Mouse (Mus musculus) embryonic facial prominence, embryonic 15.5 days (tissue): ENCODE data around the gene Cox6a2. TPM values are rescaled to one million over a fixed set of nuclear protein-coding genes. Genes with fewer than 3 reads are reported as not detected.

Source experiments
- ATAC-seq: fragments of 200-750 bp; cut with Nextera tagmentation; 2 replicates; pipeline ENCODE4 v1.8.0; 2017; ENCODE audit warnings: low read depth, moderate TSS enrichment; ENCODE audit not compliant: insufficient number of reproducible peaks, low FRiP score, low TSS enrichment
- H3K27ac ChIP-seq: fragments of 300-500 bp; sonication (generic); replicated peaks from 2 replicates; pipeline ENCODE4 v1.5.1; 2015; ENCODE audit warnings: mild to moderate bottlenecking, inconsistent platforms
- H3K27me3 ChIP-seq: fragments of 300-500 bp; sonication (generic); 2 replicates; pipeline ENCODE4 v1.6.1; 2015; ENCODE audit warnings: inconsistent platforms
- H3K36me3 ChIP-seq: fragments of 300-500 bp; sonication (generic); 2 replicates; pipeline ENCODE4 v1.6.1; 2015; ENCODE audit warnings: mild to moderate bottlenecking, inconsistent platforms
- H3K4me1 ChIP-seq: fragments of 300-500 bp; sonication (generic); 2 replicates; pipeline ENCODE4 v1.6.1; 2015; ENCODE audit warnings: inconsistent platforms
- H3K4me2 ChIP-seq: fragments of 300-500 bp; sonication (generic); replicated peaks from 2 replicates; pipeline ENCODE4 v1.6.1; 2015; ENCODE audit warnings: mild to moderate bottlenecking, inconsistent platforms
- H3K4me3 ChIP-seq: fragments of 300-500 bp; sonication (generic); replicated peaks from 2 replicates; pipeline ENCODE4 v1.5.1; 2015; ENCODE audit warnings: mild to moderate bottlenecking, inconsistent platforms
- H3K9ac ChIP-seq: fragments of 300-500 bp; sonication (generic); 2 replicates; pipeline ENCODE4 v1.6.1; 2015; ENCODE audit warnings: inconsistent platforms
- H3K9me3 ChIP-seq: fragments of 300-500 bp; sonication (generic); replicated peaks from 2 replicates; pipeline ENCODE4 v1.6.1; 2016; ENCODE audit warnings: inconsistent platforms
- WGBS: fragments of 180-500 bp; shearing (Covaris S2); methylation state at CpG from one replicate; pipeline ENCODE4 v1.1.7; 2015; 5-methylcytosine and 5-hydroxymethylcytosine counted together
- polyA plus RNA-seq: library from polyadenylated mRNA; unstranded; fragments of >200 nt; fragmentation: Nextera tagmentation; extraction: Ambion mirVana; gene quantifications from 2 replicates; pipeline ENCODE4 v1.2.1, GENCODE M21; 2015

The Cox6a2 gene
- polyA plus RNA-seq, 1 experiment from 2014 or later, result 51.6 TPM

- Histone ChIP-seq H3K9ac (no peak overlapping the region), H3K4me1 (peaks cover 3% of the 10 kb centered on the region; the same call in 1 of the 2 replicates), H3K4me2 (no peak overlapping the region), H3K27ac (no peak overlapping the region), H3K36me3 (no peaks in the 10 kb centered on the region), H3K27me3 (no peaks in the 10 kb centered on the region), H3K9me3 (no peaks in the 10 kb centered on the region), H3K4me3 (no peak overlapping the region)
- 45% methylated on average over 8 of the region's 8 CpGs for WGBS
- no peak for ATAC-seq
Measured at GRCm38 (mm10) chr7:128231741-128232140, 25.6 kb upstream of the Cox6a2 start.

DNA sequence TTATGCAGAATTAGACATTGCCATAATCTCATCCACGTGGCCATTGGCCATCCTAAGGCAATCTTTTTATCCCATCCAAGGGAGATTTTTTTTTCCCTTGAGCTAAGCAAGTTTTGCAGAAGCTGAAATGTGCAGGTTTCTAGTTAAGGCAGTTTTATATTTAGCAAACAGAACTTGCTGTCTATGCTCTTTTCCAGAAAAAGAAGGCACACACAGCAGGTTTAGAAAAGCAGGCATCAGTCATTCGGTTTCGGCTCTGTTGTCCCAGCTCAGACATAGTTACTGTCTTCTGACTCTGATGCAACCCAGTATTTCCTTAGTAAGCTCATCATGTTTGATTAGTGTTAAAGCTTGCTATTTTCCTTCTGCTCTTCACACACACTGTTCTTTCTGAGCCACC lies 14.7 kb upstream of the Cox6a2 start:
- no peak for ATAC-seq
- Histone ChIP-seq H3K4me2 (no peak overlapping the region), H3K9me3 (no peaks in the 10 kb centered on the region), H3K27me3 (no peaks in the 10 kb centered on the region), H3K36me3 (no peaks in the 10 kb centered on the region), H3K4me1 (no peaks in the 10 kb centered on the region), H3K27ac (no peak overlapping the region), H3K4me3 (no peak overlapping the region), H3K9ac (no peak overlapping the region)
- WGBS, result 84% methylated on average over 3 of the region's 3 CpGs

GRCm38 (mm10) chr7:128219952-128220351 lies 13.8 kb upstream of the Cox6a2 start:
- WGBS, result 65% methylated on average over 4 of the region's 4 CpGs
- no peak overlapping the region for H3K9ac ChIP-seq
- no peaks in the 10 kb centered on the region for H3K4me1 ChIP-seq
- H3K9me3 ChIP-seq, result no peaks in the 10 kb centered on the region
- no peaks in the 10 kb centered on the region for H3K27me3 ChIP-seq
- H3K4me3 ChIP-seq, result no peak overlapping the region
- no peak overlapping the region for H3K4me2 ChIP-seq
- no peak for ATAC-seq
- H3K36me3 ChIP-seq, result no peaks in the 10 kb centered on the region
- no peak overlapping the region for H3K27ac ChIP-seq

DNA sequence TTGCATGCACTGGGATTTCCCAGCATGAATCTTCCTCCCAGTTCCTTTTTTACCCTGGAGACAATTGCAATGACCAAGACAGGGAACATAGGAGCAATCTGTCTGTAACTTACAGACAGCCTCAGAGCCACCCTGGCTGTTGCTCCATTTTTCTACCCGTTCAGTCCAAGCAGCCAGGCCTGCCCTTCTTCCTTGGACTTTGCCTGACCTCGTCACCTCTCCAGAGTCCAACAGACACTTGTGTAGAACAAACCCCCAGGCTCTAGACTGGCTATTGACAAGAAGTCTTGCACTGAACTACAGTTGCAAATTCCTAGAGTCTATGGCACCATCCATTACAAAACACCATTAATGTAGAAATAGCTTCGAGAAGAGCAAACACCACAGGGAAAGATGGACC lies 3.6 kb upstream of the Cox6a2 start:
- no peak overlapping the region for H3K4me3 ChIP-seq
- no peak overlapping the region for H3K4me2 ChIP-seq
- no peaks in the 10 kb centered on the region for H3K9me3 ChIP-seq
- H3K4me1 ChIP-seq, result no peaks in the 10 kb centered on the region
- 0 out of 2 replicates have a peak, but pooled peaks cover 3% of the 10 kb centered on the region for H3K27me3 ChIP-seq
- H3K36me3 ChIP-seq, result no peaks in the 10 kb centered on the region
- 42% methylated on average over 3 of the region's 3 CpGs for WGBS
- H3K9ac ChIP-seq, result no peak overlapping the region
- ATAC-seq, result no peak
- H3K27ac ChIP-seq, result no peak overlapping the region

DNA sequence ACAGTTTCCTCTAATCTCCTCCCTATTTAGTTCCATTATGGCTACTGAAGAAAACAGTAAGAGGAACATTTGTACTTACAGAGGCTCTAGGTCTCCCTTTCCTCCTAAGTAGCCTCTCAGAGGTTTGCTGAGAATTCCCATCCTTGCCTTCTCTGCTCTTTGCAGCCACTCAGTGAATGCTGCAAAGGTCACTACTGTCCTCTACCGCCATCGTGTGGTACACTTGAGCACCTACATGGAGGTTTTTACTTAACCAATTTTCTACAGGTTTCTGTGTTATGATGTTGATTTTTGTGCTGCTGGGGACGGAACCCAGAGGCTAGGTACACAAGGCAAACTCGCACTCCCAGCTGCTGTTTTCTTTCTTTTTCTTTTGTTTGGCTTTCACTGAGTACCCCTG lies 2.0 kb upstream of the Cox6a2 start:
- Histone ChIP-seq H3K4me1 (no peaks in the 10 kb centered on the region), H3K4me2 (no peak overlapping the region), H3K4me3 (no peak overlapping the region), H3K27me3 (0 out of 2 replicates have a peak, but pooled peaks cover 3% of the 10 kb centered on the region), H3K9me3 (no peaks in the 10 kb centered on the region), H3K36me3 (no peaks in the 10 kb centered on the region), H3K9ac (no peak overlapping the region), H3K27ac (no peak overlapping the region)
- 5% methylated on average over 4 of the region's 4 CpGs for whole genome bisulfite sequencing
- no peak for ATAC-seq

DNA sequence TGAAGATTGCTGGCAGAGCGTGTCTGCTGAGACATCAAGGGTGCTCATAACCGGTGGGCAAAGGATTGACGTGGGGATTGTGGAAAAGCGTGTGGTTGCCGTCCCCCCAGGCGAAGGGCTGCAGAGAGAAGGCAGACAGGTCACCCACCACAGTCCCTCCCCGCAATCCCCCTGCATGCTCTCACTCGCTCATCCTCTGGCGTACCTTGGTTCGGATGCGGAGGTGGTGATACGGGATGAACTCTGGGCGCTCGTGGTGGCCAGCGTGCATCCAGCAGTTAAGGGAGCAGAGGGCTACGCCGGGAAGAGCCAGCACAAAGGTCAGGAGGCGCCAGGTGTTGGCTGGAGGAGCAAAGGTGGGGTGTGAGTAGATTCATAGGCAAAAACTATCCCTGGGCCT lies 492 bp downstream of the Cox6a2 start:
- no peaks in the 10 kb centered on the region for H3K36me3 ChIP-seq
- H3K4me3 ChIP-seq, result no peak overlapping the region
- ATAC-seq, result no peak
- no peaks in the 10 kb centered on the region for H3K9me3 ChIP-seq
- 0 out of 2 replicates have a peak, but pooled peaks cover 3% of the 10 kb centered on the region for H3K27me3 ChIP-seq
- WGBS, result 78% methylated on average over 18 of the region's 18 CpGs
- H3K4me2 ChIP-seq, result no peak overlapping the region
- no peak overlapping the region for H3K27ac ChIP-seq
- no peak overlapping the region for H3K9ac ChIP-seq
- H3K4me1 ChIP-seq, result no peaks in the 10 kb centered on the region

DNA sequence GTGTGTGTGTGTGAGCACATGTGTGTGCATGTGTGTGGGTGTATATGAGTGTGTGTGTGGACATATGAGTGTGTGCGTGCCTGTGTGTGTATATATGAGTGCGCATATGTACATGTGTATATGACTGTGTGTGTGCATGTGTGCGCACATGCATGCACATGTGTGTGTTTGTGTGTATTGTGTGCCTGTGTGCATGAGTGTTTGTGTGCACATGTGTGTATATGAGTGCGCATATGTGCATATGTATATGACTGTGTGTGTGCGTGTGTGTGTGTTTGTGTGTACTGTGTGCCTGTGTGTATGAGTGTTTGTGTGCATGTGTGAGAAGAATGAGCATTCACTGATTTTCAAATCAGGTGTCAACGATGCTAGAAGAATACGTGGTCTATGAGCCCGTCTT lies 2.0 kb downstream of the Cox6a2 start:
- Histone ChIP-seq H3K36me3 (no peaks in the 10 kb centered on the region), H3K4me3 (no peak overlapping the region), H3K27me3 (no peaks in the 10 kb centered on the region), H3K9ac (no peak overlapping the region), H3K27ac (no peak overlapping the region), H3K4me2 (no peak overlapping the region), H3K9me3 (no peaks in the 10 kb centered on the region), H3K4me1 (no peaks in the 10 kb centered on the region)
- no peak for ATAC-seq
- 84% methylated on average over 8 of the region's 8 CpGs for WGBS

GRCm38 (mm10) chr7:128203071-128203470 lies 3.1 kb downstream of the Cox6a2 start:
- no peaks in the 10 kb centered on the region for H3K9me3 ChIP-seq
- no peak overlapping the region for H3K4me2 ChIP-seq
- H3K27ac ChIP-seq, result no peak overlapping the region
- H3K4me1 ChIP-seq, result no peaks in the 10 kb centered on the region
- ATAC-seq, result no peak
- no peaks in the 10 kb centered on the region for H3K36me3 ChIP-seq
- H3K4me3 ChIP-seq, result no peak overlapping the region
- 83% methylated on average over 9 of the region's 9 CpGs for WGBS
- H3K9ac ChIP-seq, result no peak overlapping the region
- no peaks in the 10 kb centered on the region for H3K27me3 ChIP-seq

- Histone ChIP-seq H3K4me2 (no peak overlapping the region), H3K27me3 (no peaks in the 10 kb centered on the region), H3K27ac (no peak overlapping the region), H3K4me1 (no peaks in the 10 kb centered on the region), H3K4me3 (no peak overlapping the region), H3K36me3 (no peaks in the 10 kb centered on the region), H3K9me3 (no peaks in the 10 kb centered on the region), H3K9ac (no peak overlapping the region)
- ATAC-seq, result no peak
- WGBS, result 82% methylated on average over 9 of the region's 9 CpGs
Measured at GRCm38 (mm10) chr7:128201607-128202006, 4.6 kb downstream of the Cox6a2 start.

- Histone ChIP-seq H3K27me3 (no peaks in the 10 kb centered on the region), H3K9me3 (no peaks in the 10 kb centered on the region), H3K4me2 (no peak overlapping the region), H3K9ac (no peak overlapping the region), H3K4me3 (no peak overlapping the region), H3K36me3 (no peaks in the 10 kb centered on the region), H3K27ac (no peak overlapping the region), H3K4me1 (no peaks in the 10 kb centered on the region)
- 86% methylated on average over 10 of the region's 10 CpGs for WGBS
- no peak for ATAC-seq
Measured at GRCm38 (mm10) chr7:128181691-128182090, 24.5 kb downstream of the Cox6a2 start.

- H3K9ac ChIP-seq, result no peak overlapping the region
- WGBS, result 70% methylated on average over 6 of the region's 6 CpGs
Measured at GRCm38 (mm10) chr7:128180546-128180945, 25.6 kb downstream of the Cox6a2 start.

DNA sequence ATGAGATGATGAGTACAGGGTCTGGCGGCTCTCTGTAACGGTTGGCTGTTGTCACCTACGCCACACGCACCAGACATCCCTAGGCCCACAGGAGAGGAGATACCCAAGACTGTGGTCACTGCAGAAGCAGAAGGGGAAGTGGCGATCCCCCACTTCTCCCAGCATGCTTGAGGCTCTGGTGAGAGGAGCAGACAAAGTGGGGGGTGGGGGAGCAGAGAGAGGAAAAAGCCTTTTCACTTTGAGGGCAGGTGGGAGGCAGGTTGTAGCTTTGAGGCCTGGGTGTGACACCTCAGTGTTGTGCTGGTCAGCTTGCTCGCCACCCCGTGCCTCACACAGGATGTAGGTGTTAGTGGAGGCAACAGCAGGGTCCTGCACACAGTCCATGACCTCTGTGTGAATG lies 26.1 kb downstream of the Cox6a2 start:
- Histone ChIP-seq H3K4me3 (no peak overlapping the region), H3K9ac (no peak overlapping the region), H3K27ac (no peak overlapping the region), H3K9me3 (no peaks in the 10 kb centered on the region), H3K27me3 (no peaks in the 10 kb centered on the region), H3K4me1 (no peaks in the 10 kb centered on the region), H3K36me3 (no peaks in the 10 kb centered on the region), H3K4me2 (no peak overlapping the region)
- no peak for ATAC-seq
- WGBS, result 74% methylated on average over 7 of the region's 7 CpGs

More at GRCm38 (mm10) chr7:128180546-128180945, 25.6 kb downstream of the Cox6a2 start:
- Histone ChIP-seq H3K27me3 (no peaks in the 10 kb centered on the region), H3K27ac (no peak overlapping the region), H3K36me3 (no peaks in the 10 kb centered on the region), H3K4me2 (no peak overlapping the region), H3K4me3 (no peak overlapping the region), H3K9me3 (no peaks in the 10 kb centered on the region), H3K4me1 (no peaks in the 10 kb centered on the region)
- ATAC-seq, result no peak
